Mouse (Mus musculus) mouse trophoblast stem cell (cell line): ENCODE data around the gene Il4ra.

Source experiments
- in situ Hi-C, 2 experiments: fragments of 300-500 bp; cut with MseI, MboI; formaldehyde crosslinking; loops; 2 replicates in 1 of 2; 3 replicates in 1 of 2; pipeline ENCODE4 v1.15.1; 2025

The Il4ra gene

GRCm38 (mm10) chr7:125572737-125573136 lies 20.8 kb downstream of the Il4ra start:
- in situ Hi-C loops, result no loop called here

GRCm38 (mm10) chr7:125573849-125574248 lies 21.9 kb downstream of the Il4ra start:
- in situ Hi-C loops, result no loop called here

- in situ Hi-C loops, result loop anchor here (5.0 kb wide), 1 partner anchor 103 kb away; no protein-coding TSS in a partner anchor
Measured at GRCm38 (mm10) chr7:125574832-125575231, 22.9 kb downstream of the Il4ra start.

GRCm38 (mm10) chr7:125575738-125576540 lies 24.0 kb downstream of the Il4ra start:
- in situ Hi-C loops, result loop anchor here (5.0 kb wide), 1 partner anchor 104 kb away; no protein-coding TSS in a partner anchor

GRCm38 (mm10) chr7:125576982-125577381 lies 25.1 kb downstream of the Il4ra start:
- in situ Hi-C loops, result loop anchor here (5.0 kb wide), 1 partner anchor 105 kb away; no protein-coding TSS in a partner anchor

GRCm38 (mm10) chr7:125577486-125578088 lies 25.7 kb downstream of the Il4ra start:
- in situ Hi-C loops, result loop anchor here (5.0 kb wide), 1 partner anchor 105 kb away; no protein-coding TSS in a partner anchor

- in situ Hi-C loops, result loop anchor here (5.0 kb wide), 1 partner anchor 106 kb away; no protein-coding TSS in a partner anchor
Measured at GRCm38 (mm10) chr7:125578106-125578505, 26.2 kb downstream of the Il4ra start.

- in situ Hi-C loops, result loop anchor here (5.0 kb wide), 1 partner anchor 107 kb away; no protein-coding TSS in a partner anchor
Measured at GRCm38 (mm10) chr7:125579545-125580219, 27.8 kb downstream of the Il4ra start.

- in situ Hi-C loops, result no loop called here
Measured at GRCm38 (mm10) chr7:125580220-125580549, 28.3 kb downstream of the Il4ra start.

GRCm38 (mm10) chr7:125580625-125581316 lies 28.9 kb downstream of the Il4ra start:
- in situ Hi-C loops, result no loop called here

- in situ Hi-C loops, result no loop called here
Measured at GRCm38 (mm10) chr7:125581317-125581672, 29.4 kb downstream of the Il4ra start.

GRCm38 (mm10) chr7:125583325-125584004 lies 31.5 kb downstream of the Il4ra start:
- in situ Hi-C loops, result no loop called here

GRCm38 (mm10) chr7:125584005-125584369 lies 32.1 kb downstream of the Il4ra start:
- in situ Hi-C loops, result no loop called here

- in situ Hi-C loops, result no loop called here
Measured at GRCm38 (mm10) chr7:125586355-125586754, 34.4 kb downstream of the Il4ra start.

- in situ Hi-C loops, result no loop called here
Measured at GRCm38 (mm10) chr7:125588721-125589120, 36.8 kb downstream of the Il4ra start.

GRCm38 (mm10) chr7:125589896-125590295 lies 38.0 kb downstream of the Il4ra start:
- in situ Hi-C loops, result no loop called here

- in situ Hi-C loops, result no loop called here
Measured at GRCm38 (mm10) chr7:125593831-125594230, 41.9 kb downstream of the Il4ra start.

GRCm38 (mm10) chr7:125596406-125596805 lies 44.5 kb downstream of the Il4ra start:
- in situ Hi-C loops, result no loop called here

- in situ Hi-C loops, result no loop called here
Measured at GRCm38 (mm10) chr7:125597083-125597482, 45.2 kb downstream of the Il4ra start.

- in situ Hi-C loops, result no loop called here
Measured at GRCm38 (mm10) chr7:125597516-125598347, 45.8 kb downstream of the Il4ra start.
